Mouse (Mus musculus): ENCODE results near the gene Ly6g6e.

Gene Ly6g6e

GRCm38 (mm10) chr17:35077786-35078233 lies 1.1 kb downstream of the Ly6g6e start, which contains the start of gene Ly6g6d:
Gene Ly6g6d, minus strand, starts transcription at chr17:35078065.
- peak; percentile 82 for DNase-seq

GRCm38 (mm10) chr17:35079778-35080177 lies 3.1 kb downstream of the Ly6g6e start:
- DNase-seq: no peak

DNA sequence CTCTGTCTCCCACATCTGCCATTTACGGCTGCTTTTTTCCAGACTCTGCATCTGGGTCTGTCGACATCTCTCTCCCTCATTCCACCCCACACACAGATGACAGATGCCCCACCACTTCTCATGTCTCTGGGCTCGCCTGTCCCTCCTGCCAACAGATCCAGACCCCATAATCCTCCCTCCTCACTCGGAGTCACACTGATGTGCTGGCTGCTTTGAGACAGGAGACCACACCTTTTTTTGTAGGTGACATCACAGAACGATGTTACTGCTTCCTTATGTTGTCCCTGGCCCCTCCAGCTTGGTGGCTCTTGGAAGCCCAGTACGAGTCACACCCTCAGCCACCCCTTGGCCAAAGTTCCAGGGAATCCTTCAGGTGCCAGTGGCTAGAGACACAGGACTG lies 3.5 kb downstream of the Ly6g6e start:
- no peak for DNase-seq

- no peak for DNase-seq
Measured at GRCm38 (mm10) chr17:35080710-35081109, 4.0 kb downstream of the Ly6g6e start.

DNA sequence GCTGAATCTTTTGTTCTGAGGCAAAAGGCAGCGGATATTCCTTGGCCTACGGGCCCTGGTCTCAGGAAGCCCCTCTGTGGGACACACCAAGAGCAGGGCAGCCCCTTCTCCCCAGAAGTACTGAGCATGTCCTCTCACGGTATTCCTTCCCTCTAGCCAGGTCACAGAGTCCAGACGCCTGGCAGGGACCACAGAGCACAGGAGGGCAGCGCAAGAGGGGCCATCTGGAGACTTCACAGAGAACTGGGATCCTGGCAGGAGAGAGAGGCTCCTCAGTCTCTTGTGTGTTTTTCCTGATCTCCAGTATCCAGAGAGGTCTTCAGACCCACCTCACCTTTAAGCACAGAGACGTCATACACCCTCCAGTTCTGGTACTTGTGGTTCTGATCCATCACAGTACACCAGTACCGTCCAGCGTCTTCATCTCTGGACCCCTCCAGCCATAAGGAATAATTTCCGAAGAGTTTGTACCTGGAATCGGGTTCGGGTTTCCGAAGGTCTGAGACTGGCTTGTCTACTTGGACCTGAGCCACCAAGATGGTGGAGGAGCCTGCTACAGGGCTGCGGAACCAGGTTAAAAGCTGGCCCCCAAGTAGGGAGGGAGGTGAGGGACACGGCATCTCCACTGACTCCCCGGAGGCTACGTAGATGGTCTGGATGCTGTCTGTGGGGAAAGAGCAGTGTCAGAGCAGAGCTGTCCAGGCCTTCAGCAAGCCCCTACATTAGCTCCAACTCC lies 6.3 kb downstream of the Ly6g6e start:
- DNase-seq: no peak

GRCm38 (mm10) chr17:35083929-35084497 lies 7.3 kb downstream of the Ly6g6e start:
- no peak for DNase-seq

DNA sequence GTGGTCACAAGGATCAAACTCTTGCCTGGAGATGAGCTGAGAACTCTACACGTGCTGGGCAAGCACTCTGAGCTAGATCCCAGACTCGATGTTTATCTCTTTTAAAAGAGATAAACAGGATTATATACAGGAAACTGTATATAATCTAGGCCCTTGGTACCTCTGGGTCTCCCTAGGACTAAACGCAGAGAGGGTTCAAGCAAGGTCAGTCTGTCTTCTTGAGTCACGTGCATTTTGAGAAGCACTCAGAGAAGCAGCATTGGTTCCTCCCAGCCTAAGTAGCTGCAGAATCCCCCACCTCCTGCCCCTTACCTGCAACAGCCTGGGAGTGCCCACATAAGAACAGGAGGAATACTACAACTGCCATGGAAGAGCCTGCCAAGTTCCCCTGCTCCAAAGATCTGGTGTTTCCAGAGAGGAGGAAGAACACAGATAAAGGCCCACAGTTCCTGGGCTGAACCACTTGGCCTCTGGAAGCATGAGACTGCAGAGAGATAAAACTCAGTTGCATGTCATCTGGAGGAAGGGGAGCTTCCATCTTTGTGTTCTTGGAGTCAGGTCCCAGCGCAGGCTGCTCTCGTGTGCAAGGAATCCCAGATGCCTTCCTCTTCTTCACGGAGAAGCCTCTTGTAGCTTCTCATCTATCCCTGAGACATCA lies 8.6 kb downstream of the Ly6g6e start, which contains the start of gene Ly6g6f:
Gene Ly6g6f, minus strand, starts transcription at position 403 of the 658 bp plus-strand sequence.
- no peak for DNase-seq

- DNase-seq: no peak
Measured at GRCm38 (mm10) chr17:35088151-35088550, 11.4 kb downstream of the Ly6g6e start.

DNA sequence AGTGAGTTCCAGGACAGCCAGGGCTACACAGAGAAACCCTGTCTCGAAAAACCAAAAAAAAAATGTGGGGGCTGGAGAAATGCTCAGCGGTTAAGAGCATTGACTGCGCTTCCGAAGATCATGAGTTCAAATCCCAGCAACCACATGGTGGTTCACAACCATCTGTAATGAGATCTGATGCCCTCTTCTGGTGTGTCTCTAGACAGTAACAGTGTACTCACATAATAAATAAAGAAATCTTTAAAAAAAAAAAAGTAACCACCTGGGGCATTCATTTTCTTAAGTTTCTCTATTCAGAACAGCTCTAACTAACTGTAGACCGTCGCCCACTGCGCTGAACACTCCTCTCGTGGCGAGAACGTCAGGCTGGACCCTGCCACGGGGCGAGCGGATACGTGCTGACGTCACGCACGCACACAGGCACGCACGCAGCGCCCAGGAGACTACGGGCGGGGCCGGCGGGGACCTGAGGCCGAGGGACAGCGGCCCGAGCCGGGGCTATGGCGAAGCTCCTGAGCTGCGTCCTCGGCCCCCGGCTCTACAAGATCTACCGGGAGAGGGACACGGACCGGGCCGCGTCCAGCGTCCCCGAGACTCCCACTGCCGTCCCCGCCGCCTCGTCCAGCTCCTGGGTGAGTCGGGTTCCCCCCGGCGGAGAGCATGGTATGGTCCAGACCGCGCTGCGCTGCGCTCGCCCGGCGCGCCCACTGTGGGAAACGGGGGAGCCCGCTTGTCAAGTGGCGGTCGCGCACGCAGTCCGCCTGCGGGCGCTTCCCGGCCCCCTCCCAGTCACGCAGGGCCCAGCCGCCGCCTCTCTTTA lies 12.3 kb downstream of the Ly6g6e start, which contains the start of gene Abhd16a:
Gene Abhd16a, plus strand, starts transcription at position 439 of the 820 bp plus-strand sequence.
- peak; percentile 96 for DNase-seq

GRCm38 (mm10) chr17:35090166-35090932 lies 13.6 kb downstream of the Ly6g6e start:
- DNase-seq: no peak

DNA sequence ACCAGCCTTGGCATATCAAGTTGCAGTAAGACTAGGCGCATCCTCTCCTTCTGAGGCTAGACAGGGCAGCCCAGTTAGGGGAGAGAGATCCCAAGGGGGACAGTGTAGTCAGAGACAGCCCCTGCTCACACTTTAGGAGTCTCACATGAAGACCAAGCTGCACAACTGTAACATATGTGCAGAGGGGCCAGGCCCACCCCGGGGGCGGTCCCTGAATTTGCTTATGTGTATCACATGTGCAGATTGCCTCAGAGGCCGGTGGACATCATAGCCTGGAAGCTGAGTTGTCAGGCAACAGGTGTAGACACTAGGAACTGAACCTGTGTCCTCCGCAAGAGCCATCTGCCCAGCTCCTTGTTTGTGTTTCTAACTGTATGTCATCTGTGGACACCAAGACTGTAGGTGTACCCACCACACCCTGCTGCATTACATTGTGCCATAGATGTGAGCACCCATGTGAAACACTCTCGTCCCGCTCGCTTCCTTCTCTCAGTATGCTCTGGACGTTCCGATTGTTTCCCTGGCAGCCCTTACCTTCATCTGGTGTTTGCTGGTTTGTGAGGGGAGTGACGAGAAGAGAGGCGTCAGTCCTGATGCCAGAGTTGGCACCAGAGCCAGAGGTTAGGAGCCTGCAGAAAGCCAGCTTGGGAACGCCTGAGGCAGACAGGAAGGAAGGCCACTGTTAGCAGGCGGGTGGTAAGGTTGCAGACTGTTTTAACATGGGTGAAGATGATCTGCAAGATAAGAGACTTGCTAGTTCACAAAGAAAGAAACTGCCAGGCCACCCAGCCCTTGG lies 15.9 kb downstream of the Ly6g6e start:
- peak; percentile 62 for DNase-seq

GRCm38 (mm10) chr17:35094475-35095365 lies 18.0 kb downstream of the Ly6g6e start:
- no peak for DNase-seq

- no peak for DNase-seq
Measured at GRCm38 (mm10) chr17:35096597-35096996, 19.9 kb downstream of the Ly6g6e start.

GRCm38 (mm10) chr17:35097164-35097655 lies 20.5 kb downstream of the Ly6g6e start:
- peak; percentile 57 for DNase-seq

GRCm38 (mm10) chr17:35100196-35100765 lies 23.6 kb downstream of the Ly6g6e start:
- DNase-seq: no peak

DNA sequence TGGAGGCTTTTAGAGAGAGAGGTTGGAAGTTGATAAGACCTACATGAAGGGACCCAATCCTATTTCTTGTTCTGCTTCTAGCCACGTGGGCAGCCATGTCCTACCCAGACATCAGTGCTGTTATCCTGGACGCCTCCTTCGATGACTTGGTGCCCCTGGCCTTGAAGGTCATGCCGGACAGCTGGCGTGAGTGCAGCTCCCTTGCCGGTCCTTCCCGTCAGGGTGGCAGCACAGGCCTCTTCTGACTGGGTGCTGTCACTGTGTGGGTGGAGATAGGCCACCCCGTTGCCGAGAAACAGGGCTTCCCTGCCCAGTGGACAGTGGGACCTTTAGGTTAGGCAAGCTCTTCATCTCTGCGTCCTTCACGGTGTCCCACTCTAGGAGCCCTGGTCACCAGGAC lies 24.5 kb downstream of the Ly6g6e start:
- no peak for DNase-seq

- no peak for DNase-seq
Measured at GRCm38 (mm10) chr17:35102299-35102698, 25.6 kb downstream of the Ly6g6e start.

DNA sequence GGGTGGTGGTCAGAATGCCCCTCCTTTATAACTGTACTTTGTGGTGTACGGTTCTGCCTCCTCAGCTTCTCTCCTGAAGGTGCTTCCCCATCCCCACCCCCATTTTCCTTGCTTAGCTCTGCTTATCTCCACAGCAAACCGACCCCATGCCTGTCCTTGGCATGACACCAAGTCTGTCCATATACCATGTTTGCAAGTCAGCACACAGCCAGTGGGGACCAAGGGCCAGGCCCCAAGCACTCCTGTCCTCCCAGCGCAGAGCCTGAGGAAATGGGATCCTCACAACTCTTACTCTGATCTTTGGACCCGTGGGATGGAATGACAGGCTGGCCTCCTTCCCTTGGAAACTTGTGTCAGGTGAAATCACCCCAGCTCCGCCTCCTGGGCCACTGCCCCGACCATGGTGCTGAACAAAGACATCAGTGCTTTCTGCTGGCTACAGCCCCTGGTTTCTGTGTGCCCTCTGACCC lies 26.6 kb downstream of the Ly6g6e start:
- no peak for DNase-seq

GRCm38 (mm10) chr17:35104079-35104478 lies 27.4 kb downstream of the Ly6g6e start:
- DNase-seq: no peak

All from lung, postnatal 10 days (tissue).